Mouse (Mus musculus) midbrain, embryonic 15.5 days (tissue): Measurements from ENCODE around the gene Ajm1. TPM values are rescaled to one million over a fixed set of nuclear protein-coding genes. Genes with fewer than 3 reads are reported as not detected.

Experiments
- ATAC-seq: fragments of 200-750 bp; cut with Nextera tagmentation; replicated peaks from 2 replicates; pipeline ENCODE4 v1.8.0; 2017; ENCODE audit warnings: moderate TSS enrichment
- H3K27ac ChIP-seq: fragments of 300-500 bp; sonication (generic); 2 replicates; pipeline ENCODE4 v1.5.1; 2015; ENCODE audit warnings: mild to moderate bottlenecking, inconsistent platforms
- H3K27me3 ChIP-seq: fragments of 300-500 bp; sonication (generic); replicated peaks from 2 replicates; pipeline ENCODE4 v1.6.1; 2015; ENCODE audit warnings: inconsistent platforms
- H3K36me3 ChIP-seq: fragments of 300-500 bp; sonication (generic); replicated peaks from 2 replicates; pipeline ENCODE4 v1.6.1; 2015; ENCODE audit warnings: inconsistent platforms
- H3K4me1 ChIP-seq: fragments of 300-500 bp; sonication (generic); 2 replicates; pipeline ENCODE4 v1.6.1; 2015; ENCODE audit warnings: inconsistent platforms
- H3K4me2 ChIP-seq: fragments of 300-500 bp; sonication (generic); 2 replicates; pipeline ENCODE4 v1.6.1; 2015; ENCODE audit warnings: inconsistent platforms, mild to moderate bottlenecking, moderate library complexity
- H3K4me3 ChIP-seq: fragments of 300-500 bp; sonication (generic); 2 replicates; pipeline ENCODE4 v1.5.1; 2015; ENCODE audit warnings: mild to moderate bottlenecking, inconsistent platforms
- H3K9ac ChIP-seq: fragments of 300-500 bp; sonication (generic); 2 replicates; pipeline ENCODE4 v1.6.1; 2015; ENCODE audit warnings: mild to moderate bottlenecking, inconsistent platforms
- H3K9me3 ChIP-seq: fragments of 300-500 bp; sonication (generic); 2 replicates; pipeline ENCODE4 v1.6.1; 2016; ENCODE audit warnings: inconsistent platforms
- WGBS: fragments of 180-500 bp; shearing (Covaris S2); methylation state at CpG from one replicate; pipeline ENCODE4 v1.1.7; 2015; ENCODE audit warnings: mixed read lengths; 5-methylcytosine and 5-hydroxymethylcytosine counted together
- polyA plus RNA-seq: library from polyadenylated mRNA; unstranded; fragments of >200 nt; fragmentation: Nextera tagmentation; extraction: Ambion mirVana; gene quantifications from 2 replicates; pipeline ENCODE4 v1.2.1, GENCODE M21; 2015

Ajm1 gene
- polyA plus RNA-seq, 1 experiment from 2014 or later = 14.1 TPM

DNA sequence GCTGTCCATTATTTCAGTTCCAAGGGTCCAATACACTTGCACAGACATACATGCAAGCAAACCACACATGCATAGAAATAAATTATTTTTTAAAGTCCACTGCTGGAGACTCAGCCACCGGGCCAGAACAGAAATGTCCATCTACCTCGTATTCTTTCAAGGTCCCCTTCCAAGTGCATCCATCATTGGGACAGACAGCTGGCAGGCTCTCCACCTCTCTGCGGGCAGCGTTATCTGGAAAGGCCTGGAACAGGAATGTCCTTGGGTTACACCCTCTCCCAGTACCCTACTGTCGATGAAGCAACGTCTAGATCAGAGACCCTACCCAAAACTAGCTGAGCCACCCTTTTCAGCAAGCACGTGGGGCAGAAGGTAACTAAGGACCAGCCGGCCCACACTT lies 45.0 kb downstream of the Ajm1 start:
- Histone ChIP-seq H3K27me3 (no peaks in the 10 kb centered on the region), H3K4me1 (no peaks in the 10 kb centered on the region), H3K36me3 (0 out of 2 replicates have a peak, but pooled peaks cover 3% of the 10 kb centered on the region), H3K9ac (no peak overlapping the region), H3K9me3 (no peaks in the 10 kb centered on the region), H3K27ac (no peak overlapping the region), H3K4me2 (no peak overlapping the region), H3K4me3 (no peak overlapping the region)
- WGBS = 94% methylated on average over 8 of the region's 8 CpGs
- ATAC-seq = no peak

DNA sequence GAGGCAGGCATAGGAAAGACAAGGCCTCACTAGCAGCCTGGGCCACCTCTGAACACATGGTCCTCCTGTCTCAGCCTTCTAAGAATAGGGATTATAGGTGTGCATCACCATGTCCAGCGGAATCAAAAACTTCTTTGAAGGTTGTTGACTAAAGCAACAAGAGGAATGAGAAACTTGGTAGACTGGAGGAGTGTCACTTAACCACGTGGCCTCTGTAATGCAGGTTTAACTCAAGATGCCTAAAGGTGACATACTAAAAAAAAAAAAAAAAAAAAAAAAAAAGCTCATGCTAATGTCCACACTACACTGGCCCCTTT lies 46.7 kb downstream of the Ajm1 start:
- H3K27me3 ChIP-seq = no peaks in the 10 kb centered on the region
- no peak overlapping the region for H3K27ac ChIP-seq
- H3K36me3 ChIP-seq = peaks cover 3% of the 10 kb centered on the region; the same call in 1 of the 2 replicates
- H3K9ac ChIP-seq = no peak overlapping the region
- 98% methylated on average over 2 of the region's 2 CpGs for WGBS
- ATAC-seq = no peak
- no peaks in the 10 kb centered on the region for H3K4me1 ChIP-seq
- no peak overlapping the region for H3K4me2 ChIP-seq
- no peaks in the 10 kb centered on the region for H3K9me3 ChIP-seq
- H3K4me3 ChIP-seq = no peak overlapping the region

DNA sequence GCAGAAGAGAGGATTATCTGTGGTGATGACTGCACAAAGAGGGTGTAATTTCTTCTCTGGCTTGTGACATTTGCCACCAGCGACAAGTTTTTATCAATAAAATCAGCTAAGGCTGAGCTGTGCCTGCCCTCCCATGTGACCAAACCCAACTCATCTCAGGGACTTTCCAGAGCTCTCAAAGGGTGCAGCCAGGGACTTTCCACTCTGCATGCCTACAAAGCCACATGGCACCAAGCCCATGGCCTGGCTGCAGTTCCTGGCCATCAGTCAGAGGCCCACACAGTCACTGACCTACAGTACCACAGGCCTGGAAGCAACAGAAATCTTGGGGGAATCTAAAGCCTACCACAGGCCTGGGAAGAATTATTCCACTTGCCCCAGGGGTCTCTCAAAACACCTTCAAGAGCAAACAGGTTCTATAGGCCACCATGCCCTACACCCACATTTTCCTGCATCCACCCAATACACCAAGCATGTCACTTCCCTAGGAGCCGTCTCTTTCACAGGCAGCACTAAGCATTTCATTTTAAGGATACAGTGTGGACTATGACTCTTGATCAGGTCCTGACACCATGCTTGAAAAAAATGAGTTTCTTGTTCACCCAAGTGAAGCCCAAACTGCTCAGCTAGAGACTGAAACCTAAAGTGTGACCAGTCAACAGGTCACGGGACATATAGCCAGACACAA lies 47.2 kb downstream of the Ajm1 start:
- Histone ChIP-seq H3K9ac (no peak overlapping the region), H3K4me2 (no peak overlapping the region), H3K4me1 (no peaks in the 10 kb centered on the region), H3K4me3 (no peak overlapping the region), H3K9me3 (no peaks in the 10 kb centered on the region), H3K27ac (no peak overlapping the region), H3K36me3 (peaks cover 3% of the 10 kb centered on the region; the same call in 1 of the 2 replicates), H3K27me3 (no peaks in the 10 kb centered on the region)
- 87% methylated on average over 3 of the region's 3 CpGs for WGBS
- ATAC-seq = no peak

DNA sequence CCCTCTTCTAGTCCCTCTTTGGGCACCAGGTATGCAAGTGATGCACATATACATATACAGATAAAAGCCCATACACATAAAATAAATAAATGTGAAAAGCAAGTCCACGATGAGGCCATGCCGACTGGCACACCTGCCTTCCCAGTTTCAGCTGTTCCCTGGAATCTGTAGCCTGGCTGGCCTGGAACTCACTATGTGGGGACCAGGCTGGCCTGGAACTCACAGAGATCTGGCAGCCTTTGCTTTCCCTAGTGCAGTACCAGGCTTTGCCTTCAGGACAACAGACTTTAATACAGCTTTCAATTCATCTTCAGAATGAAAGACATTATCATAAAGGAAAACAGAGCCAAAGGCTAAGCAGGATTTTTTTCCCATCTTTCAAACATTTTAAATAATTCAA lies 47.9 kb downstream of the Ajm1 start:
- Histone ChIP-seq H3K4me1 (no peaks in the 10 kb centered on the region), H3K4me2 (no peak overlapping the region), H3K27ac (no peak overlapping the region), H3K27me3 (no peaks in the 10 kb centered on the region), H3K36me3 (peaks cover 3% of the 10 kb centered on the region; the same call in 1 of the 2 replicates), H3K9ac (no peak overlapping the region), H3K4me3 (no peak overlapping the region), H3K9me3 (no peaks in the 10 kb centered on the region)
- no peak for ATAC-seq
- 98% methylated on average over 2 of the region's 2 CpGs for WGBS

DNA sequence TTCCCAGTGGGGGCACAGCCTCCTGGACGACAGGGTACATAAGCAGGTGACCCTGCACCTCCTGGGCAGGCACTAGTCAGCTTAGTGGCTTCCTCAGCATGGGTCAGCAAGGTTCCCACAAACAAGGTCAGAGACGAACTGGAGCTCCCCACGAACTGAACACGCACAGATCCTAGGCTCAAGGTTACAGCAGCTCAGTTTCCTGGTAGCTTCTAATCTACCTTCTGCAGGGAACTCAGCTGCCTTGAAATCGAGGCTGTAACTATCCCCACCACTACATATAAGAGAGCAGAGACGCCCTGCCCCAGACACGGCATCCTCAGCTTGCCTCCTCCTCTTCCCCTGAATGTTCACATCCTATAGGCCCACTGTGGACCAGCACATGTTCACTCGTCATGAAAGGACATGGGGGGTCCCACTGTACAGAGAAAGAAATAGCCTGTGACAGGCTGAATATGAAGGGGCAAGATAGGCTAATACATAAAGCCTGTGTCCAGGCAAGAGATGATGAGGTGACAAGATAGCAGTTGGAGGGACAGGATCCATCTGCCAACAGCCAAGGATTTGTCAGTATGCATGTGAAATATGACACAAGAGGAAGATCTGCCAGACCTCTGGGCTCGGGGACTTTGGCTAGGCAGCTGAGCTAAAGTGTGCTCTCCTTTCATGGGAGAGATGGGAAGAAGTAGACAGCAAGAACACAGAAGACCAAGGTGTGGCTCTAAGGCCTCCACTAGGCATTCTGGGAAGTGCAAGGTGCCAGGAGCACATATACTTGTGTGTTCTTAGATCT lies 54.9 kb downstream of the Ajm1 start:
- Histone ChIP-seq H3K9me3 (no peaks in the 10 kb centered on the region), H3K9ac (no peak overlapping the region), H3K36me3 (peaks cover 30% of the 10 kb centered on the region), H3K4me3 (no peak overlapping the region), H3K4me1 (no peaks in the 10 kb centered on the region), H3K27me3 (no peaks in the 10 kb centered on the region), H3K4me2 (no peak overlapping the region), H3K27ac (no peak overlapping the region)
- 94% methylated on average over 9 of the region's 9 CpGs for WGBS
- ATAC-seq = no peak

Other genes starting within 250 kb of the Ajm1 start
- 44.3 and 50.3 TPM in 2 replicates for gene Man1b1, start 249.4 kb downstream of the Ajm1 start, polyA plus RNA-seq
- gene Dpp7, start 225.4 kb downstream of the Ajm1 start, polyA plus RNA-seq = 23.8 and 25.8 TPM in 2 replicates
- 5.6 and 5.9 TPM in 2 replicates for gene Uap1l1, start 216.1 kb downstream of the Ajm1 start, polyA plus RNA-seq
- 11.1 and 14.7 TPM in 2 replicates for gene Sapcd2, start 209.4 kb downstream of the Ajm1 start, polyA plus RNA-seq
- gene Entpd2, start 185.9 kb downstream of the Ajm1 start, polyA plus RNA-seq = 2.7 and 3.3 TPM in 2 replicates
- 498 and 520 TPM in 2 replicates for gene Npdc1, start 182.4 kb downstream of the Ajm1 start, polyA plus RNA-seq
- 0.17 and 0.41 TPM in 2 replicates for gene Fut7, start 158.5 kb downstream of the Ajm1 start, polyA plus RNA-seq
- gene Abca2, start 153.1 kb downstream of the Ajm1 start, polyA plus RNA-seq = 16.4 and 17.6 TPM in 2 replicates
- gene Clic3, start 124.9 kb downstream of the Ajm1 start, polyA plus RNA-seq = 3.3 and 3.9 TPM in 2 replicates
- 119 and 128 TPM in 2 replicates for gene Paxx, start 120.7 kb downstream of the Ajm1 start, polyA plus RNA-seq
- 822 and 843 TPM in 2 replicates for gene Ptgds, start 111.7 kb downstream of the Ajm1 start, polyA plus RNA-seq
- gene Lcn12, start 87.8 kb downstream of the Ajm1 start, polyA plus RNA-seq = not detected in 2 replicates
- gene Fbxw5, start 81.0 kb downstream of the Ajm1 start, polyA plus RNA-seq = 147 and 151 TPM in 2 replicates
- gene C8g, start 80.0 kb downstream of the Ajm1 start, polyA plus RNA-seq = 6.4 and 7.4 TPM in 2 replicates
- 18.9 and 21.2 TPM in 2 replicates for gene Traf2, start 34.8 kb downstream of the Ajm1 start, polyA plus RNA-seq
- 352 and 378 TPM in 2 replicates for gene Edf1, start 23.9 kb downstream of the Ajm1 start, polyA plus RNA-seq
- 4.7 and 4.8 TPM in 2 replicates for gene Mamdc4, start 6.9 kb downstream of the Ajm1 start, polyA plus RNA-seq
- 155 and 162 TPM in 2 replicates for gene Phpt1, start 6.5 kb downstream of the Ajm1 start, polyA plus RNA-seq
- gene Rabl6, start 26.8 kb upstream of the Ajm1 start, polyA plus RNA-seq = 71.3 and 75.7 TPM in 2 replicates
- 0.18 and 0.28 TPM in 2 replicates for gene Ccdc183, start 35.9 kb upstream of the Ajm1 start, polyA plus RNA-seq
- gene Tmem141, start 40.2 kb upstream of the Ajm1 start, polyA plus RNA-seq = 55.4 and 56.4 TPM in 2 replicates
- 3.5 and 4.6 TPM in 2 replicates for gene Fcna, start 46.3 kb upstream of the Ajm1 start, polyA plus RNA-seq
- gene Lcn8, start 71.4 kb upstream of the Ajm1 start, polyA plus RNA-seq = not detected in 2 replicates
- not detected in 2 replicates for gene Lcn5, start 76.2 kb upstream of the Ajm1 start, polyA plus RNA-seq
- gene Lcn6, start 95.0 kb upstream of the Ajm1 start, polyA plus RNA-seq = not detected in 2 replicates
- gene Lcn10, start 101.0 kb upstream of the Ajm1 start, polyA plus RNA-seq = not detected in 2 replicates
- not detected in 2 replicates for gene Obp2a, start 118.3 kb upstream of the Ajm1 start, polyA plus RNA-seq
- 139 and 143 TPM in 2 replicates for gene Bmyc, start 125.0 kb upstream of the Ajm1 start, polyA plus RNA-seq
- gene Obp2b, start 155.3 kb upstream of the Ajm1 start, polyA plus RNA-seq = not detected in 2 replicates
- not detected in 2 replicates for gene Lcn3, start 183.8 kb upstream of the Ajm1 start, polyA plus RNA-seq
- gene Lcn11, start 195.3 kb upstream of the Ajm1 start, polyA plus RNA-seq = not detected in 2 replicates
- not detected in 2 replicates for gene Gm13539, start 200.5 kb upstream of the Ajm1 start, polyA plus RNA-seq
- gene Glt6d1, start 234.1 kb upstream of the Ajm1 start, polyA plus RNA-seq = not detected in 2 replicates
- gene Lcn9, start 241.4 kb upstream of the Ajm1 start, polyA plus RNA-seq = not detected in 2 replicates